Mouse (Mus musculus) WW6 (cell line): ENCODE data around the gene Aig1.

Source experiments
- DNase-seq: peaks from one replicate; pipeline ENCODE4 v3.0.0-alpha.2; 2013; ENCODE audit warnings: low read depth, low spot score

Gene Aig1

DNA sequence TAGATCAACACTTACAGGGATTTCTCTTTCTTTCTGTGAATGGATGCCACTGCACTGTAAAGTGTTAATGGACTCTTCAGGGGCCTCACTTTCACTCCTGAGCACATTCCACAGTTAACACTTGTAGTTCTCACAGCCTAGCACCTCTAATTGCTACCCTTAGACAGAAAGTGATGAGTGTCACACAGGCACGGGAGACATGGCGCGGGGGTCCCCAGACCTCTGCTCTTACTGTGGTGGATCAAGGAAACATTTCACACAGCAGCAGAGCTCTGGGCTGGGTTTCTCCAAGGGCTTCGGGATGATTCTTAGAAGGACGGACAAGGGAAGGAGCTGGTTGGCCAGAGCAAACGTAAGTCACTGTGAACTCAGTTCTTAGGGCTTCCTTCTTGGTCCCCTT lies 166.1 kb downstream of the Aig1 start:
- DNase-seq: no peak

DNA sequence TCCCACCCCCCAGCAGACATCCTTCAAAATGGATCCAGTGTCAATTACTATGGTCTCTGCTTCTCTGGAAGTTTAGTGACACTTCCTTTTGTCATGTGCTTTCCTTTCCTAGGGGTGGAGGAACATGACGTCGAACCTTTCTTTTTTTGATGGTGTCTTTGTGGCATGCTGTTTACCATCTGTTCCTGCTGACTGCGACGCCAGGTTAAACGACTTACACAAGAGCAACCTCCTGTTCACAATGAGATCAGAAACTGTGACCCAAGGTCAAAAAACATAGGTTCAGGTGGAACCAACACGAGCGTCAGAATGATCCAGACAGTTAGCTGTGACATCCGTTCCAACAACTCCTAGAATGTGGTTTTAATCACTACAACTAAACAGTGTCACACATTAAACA lies 166.7 kb downstream of the Aig1 start:
- DNase-seq: no peak

DNA sequence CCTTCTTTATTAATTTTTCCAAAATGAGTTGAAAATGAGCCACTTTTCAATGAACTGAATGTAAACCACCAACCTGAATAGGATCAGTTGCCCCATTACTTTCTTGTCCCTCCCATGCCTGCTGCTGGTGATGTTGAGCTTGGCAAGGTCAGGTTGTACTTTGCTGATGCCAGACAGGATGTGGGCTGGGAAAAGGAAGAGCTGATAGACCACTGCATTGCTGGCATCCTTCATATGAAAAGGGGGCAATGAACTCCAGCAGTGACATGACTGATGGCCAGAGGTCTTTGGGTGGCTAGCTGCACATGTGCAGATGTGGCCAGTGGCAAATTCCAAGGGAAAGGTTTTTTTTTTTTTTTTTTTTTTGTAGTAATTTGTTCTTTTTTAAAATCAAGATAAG lies 172.5 kb downstream of the Aig1 start:
- DNase-seq: no peak

DNA sequence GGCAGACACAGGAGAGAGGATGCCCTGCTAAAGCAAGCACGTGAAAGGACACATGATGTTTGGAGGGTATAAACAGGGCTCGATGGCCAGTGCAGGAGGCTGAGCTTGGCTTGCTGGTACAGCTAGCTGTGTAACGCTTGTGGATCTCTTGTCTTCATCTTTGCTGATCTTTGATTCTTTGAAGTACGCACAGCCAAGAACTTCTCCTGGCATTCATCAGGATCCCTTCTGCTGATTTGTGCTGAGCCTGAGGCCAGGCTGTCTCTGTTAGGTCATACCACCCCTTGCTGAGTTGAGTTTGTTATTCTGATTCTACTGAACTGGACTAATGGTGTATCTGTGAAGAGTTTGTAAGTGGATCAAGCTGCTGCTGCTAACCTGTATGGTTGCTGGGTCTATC lies 175.5 kb downstream of the Aig1 start:
- DNase-seq: no peak

DNA sequence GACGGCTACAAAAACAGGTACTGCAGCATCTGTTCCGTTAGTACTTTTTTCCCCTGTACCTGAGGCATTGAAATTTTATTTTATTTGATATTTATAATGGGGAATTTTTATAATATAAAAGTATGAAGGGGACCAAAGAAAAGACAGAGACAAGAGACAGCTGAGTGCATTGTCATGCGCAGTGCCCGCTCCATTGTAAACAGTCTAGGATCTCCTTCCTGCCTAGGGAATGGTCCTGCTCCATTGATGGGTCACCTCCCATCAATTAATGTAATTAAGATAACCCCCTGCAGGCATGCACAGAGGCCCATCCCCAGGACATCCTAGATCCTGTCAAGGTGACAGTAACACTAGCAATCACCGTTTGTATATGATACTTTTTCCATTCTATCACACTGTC lies 178.0 kb downstream of the Aig1 start:
- DNase-seq: no peak

DNA sequence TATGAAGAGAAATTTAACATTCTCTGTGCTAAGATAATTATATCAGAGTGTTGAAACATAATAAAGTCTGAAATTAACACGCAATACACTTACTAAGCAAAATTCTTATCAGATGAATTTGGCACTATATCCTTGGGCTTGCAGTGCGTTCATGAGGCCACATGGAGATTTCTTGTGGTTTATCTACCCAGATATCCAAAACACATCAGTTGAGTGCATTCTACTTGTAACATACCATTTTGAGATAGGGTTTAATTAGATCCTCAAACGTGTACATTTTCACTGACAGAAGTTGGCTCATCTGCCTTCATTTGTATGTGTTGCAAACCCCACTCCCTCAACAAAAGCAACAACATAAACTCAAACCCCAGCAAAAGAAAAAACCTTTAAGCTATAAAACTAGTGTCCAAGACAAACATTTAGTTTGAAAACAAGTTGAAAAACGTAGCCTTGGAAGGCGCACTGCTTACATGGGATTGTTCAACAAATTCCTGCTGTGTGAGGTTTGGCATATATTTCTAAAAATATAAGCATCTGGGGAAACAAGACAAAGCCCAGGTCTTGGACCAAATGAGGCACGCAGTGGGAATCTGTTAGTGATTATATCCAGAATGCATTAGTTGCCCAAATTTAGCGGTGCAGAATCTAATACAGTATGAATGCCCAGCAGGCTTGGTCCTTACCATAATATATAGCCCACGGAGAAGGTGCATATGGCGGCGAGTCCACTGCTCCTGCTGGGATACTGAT lies 178.8 kb downstream of the Aig1 start:
- DNase-seq: no peak

DNA sequence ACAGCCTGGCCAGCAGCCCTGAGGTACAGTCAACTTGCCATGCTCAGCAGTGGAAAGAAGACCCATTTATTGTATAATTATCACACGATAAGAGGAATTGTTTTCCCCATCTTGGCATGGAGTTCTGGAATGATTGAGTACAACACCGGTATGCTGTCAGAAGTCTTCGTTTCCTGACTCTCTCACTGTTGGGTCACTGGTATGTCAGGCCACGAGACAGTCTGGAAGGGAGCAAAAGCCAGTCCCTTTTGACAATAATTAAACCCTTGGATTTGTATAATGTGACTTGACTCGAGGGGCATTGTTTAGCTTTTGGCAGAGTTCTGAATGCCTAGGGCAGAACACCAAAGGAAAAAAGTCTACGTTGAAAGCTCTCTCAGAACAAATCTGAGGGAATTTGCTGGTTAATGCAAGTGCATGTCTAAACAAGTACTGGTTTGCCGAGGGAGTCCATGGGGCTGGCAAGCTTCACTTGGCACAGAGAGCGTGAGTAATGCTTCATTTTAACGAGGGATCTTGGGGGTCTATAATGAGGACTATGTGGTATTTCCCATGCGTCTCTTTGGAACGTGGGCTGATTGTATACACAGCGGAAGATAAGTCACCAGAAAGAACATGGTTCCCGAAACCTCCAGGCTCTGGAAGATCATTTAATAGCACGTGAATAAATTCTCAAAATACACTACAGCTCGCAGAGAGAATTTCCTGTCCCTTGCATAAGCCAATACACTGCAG lies 180.2 kb downstream of the Aig1 start:
- no peak for DNase-seq

DNA sequence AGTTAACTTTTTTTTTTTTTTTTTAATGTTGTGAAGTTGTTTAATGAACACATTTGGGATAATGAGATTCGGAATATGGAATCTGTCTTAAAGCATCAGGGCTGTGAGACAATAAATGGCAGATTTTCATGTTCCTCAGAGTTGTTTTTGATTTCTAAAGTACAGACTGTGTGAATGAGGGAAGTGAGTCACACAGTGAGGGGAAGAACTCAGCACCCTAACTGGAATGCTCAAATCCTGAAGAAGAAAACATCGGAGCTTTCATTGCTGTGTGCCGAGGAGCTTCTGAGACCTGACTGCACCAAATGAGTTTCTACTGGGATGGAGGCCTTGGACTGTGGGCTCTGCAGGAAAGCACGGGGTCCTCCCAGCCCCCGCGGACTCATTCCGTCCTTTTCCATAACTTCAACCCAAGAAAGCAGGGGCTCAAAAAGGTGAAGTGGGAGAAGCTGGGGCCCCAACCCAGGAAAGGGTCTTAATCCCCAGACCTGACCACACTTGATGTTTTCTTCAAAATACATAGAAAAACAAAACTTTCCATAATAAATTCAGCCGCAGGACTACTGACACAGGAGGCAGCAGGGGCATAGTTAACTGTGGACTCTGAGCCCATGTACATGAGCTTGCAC lies 181.5 kb downstream of the Aig1 start:
- DNase-seq: no peak

DNA sequence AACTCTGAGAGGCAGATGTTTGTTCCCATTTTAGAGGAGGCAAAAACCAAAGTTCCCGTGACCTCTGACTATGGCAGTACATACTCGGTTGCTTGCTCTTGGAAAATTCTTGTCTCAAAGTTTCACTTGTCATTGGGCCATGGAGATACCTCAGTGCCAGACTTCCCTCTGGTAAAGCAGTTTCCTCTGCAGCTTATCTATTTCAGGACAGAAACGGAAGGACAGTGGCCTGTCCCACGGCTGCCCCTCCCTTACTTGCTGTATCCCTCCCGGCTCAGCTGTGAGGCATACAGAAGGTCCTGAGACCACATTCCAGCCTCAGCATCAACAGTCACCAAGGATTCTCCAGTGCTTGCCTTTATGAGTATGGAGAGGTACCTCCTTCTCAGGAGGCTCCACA lies 182.7 kb downstream of the Aig1 start:
- no peak for DNase-seq

DNA sequence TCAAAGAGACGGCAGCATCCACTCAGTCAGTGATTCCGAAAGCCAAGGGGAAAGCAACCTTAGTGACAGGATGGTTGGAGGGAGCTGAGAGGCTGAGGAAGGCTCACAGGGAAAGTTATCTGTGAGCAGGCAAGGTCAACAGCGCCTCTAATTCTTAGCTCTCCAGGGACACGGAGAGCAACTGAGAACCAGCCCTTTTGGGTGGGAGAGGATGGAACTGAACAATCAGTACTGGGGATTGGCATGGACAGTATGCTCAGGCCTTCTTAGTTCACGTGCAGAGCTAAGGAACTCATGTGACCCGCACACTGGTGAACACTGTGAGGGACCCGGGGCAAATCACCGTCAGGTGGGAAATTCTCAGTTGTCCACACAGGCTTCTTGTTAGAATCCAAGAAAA lies 183.4 kb downstream of the Aig1 start:
- DNase-seq: no peak

DNA sequence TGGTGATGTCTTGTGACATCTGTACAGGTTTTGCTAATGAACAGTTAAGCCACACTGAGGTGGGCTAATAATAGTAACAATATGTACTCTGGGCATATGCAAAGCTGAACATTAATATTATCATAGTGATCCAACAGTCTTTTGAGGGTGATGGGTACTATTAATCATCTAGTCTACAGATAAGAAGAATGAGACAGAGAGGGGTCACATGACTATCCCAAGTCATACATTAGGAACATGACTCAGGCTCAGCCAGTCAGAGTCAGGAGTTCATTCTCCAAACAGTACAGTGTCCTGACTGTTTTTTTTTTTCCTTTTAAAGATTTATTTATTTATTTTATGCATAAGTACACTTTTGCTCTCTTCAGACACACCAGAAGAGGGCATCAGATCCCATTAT lies 184.3 kb downstream of the Aig1 start:
- DNase-seq: no peak

DNA sequence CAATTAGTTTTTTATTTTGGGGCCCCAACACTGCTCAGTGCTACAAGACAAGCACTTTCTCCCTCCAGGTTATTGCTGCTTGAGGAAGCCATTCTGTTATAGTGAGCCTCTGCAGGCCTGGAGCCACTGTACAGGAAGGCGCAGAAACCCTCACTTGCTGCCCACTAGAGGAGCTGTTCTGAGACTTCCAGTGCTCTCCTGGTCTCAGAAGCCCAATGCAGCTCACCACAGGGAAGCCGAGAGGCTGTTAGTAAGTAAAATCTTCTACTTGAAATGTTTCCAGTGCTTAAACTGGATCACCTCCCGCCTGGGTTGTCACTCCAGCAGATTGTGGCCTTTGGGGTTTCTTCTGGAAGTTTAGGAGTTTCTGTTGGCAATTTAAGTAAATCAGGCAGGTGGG lies 186.2 kb downstream of the Aig1 start:
- DNase-seq: no peak

DNA sequence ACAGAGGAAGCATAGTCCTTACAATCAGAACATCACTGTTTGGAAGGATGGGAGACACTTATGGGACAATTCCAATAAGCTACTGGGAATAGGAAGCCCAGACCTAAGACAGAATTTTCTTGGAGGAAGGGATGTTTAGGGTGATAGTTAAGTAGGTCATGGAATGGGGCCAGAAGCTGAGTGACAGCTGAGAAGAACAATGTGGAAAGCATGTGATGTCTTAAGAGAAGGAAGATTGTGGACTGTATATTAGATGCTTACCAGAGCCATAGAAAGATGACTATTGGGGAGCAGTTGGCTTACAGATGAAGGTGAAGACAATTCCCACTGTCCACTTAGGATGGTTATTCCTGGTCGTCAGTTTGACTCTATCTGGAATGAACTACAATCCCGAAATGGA lies 191.3 kb downstream of the Aig1 start:
- no peak for DNase-seq

DNA sequence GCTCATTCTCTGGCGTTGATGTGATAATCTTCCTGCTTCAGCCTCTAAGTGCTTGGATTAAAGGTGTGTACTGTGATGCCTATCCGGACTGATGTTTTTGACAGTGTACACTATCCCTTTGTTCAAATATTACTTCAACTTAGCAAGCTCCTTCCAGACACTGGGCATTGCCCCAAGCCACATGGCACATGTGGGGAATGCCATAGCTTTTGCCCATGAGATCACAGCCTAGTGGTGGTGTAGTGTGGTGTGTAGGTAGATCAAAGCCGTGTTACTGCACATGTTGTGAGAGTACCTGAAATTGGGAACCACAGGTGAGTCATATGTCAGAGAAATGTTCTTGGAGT lies 193.8 kb downstream of the Aig1 start:
- no peak for DNase-seq

DNA sequence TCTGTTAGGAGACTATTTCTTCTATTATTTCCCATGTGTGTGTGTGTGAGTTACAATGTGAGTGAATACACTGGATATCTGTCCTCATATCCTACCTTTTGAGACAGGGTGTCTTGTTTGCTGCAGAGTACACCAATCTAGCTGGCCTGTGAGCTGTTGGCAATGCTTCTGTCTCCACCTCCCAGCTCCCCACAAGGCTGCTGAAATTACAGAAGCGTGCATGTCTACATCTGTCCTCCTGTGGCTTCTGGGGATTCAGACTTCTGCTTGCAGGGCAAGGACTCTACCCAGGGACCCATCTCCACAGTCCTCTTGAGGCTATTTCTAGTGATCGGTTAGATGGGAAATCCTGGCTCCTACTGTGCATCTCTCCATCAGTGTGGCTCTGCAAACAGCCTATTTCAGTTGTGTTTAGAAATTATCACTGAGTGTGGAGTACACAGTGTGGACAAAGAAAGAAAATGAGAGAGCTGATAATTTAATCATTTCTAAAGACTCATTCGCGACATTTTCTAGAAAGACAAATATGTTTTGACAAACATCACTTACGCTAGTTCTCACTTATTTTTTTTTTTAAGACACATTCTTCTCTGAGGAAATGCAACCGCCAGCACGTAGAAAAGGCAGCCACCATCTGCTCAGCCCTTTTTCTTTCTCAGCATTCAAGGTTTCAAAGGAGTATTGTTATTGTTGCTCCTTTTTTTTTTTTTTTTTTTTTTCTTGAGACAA lies 194.3 kb downstream of the Aig1 start:
- DNase-seq: no peak

DNA sequence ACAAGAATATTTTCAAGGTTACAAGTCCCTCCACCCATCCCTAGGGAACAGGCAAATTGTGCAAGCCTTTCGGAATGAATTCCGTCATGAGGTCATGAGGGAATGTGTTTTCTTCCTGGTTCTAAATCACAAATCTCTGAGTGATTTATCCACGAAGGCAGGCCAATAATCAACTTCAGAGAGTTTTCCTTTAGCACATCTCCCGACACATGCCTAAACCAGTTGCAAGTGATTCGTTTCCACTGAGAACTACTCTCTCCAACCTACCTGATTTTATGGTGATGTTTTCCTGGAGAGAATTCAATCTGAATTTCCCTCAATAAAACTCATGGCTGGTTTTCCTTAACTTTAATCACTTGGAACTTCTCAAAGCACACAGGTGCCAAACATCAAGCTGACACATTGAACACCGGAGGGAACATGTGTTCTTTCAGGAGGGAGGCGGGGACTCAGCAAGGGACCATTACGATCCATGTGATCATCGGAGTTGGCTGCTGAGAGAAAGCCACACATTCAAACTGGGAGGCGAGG lies 201.5 kb downstream of the Aig1 start:
- no peak for DNase-seq

DNA sequence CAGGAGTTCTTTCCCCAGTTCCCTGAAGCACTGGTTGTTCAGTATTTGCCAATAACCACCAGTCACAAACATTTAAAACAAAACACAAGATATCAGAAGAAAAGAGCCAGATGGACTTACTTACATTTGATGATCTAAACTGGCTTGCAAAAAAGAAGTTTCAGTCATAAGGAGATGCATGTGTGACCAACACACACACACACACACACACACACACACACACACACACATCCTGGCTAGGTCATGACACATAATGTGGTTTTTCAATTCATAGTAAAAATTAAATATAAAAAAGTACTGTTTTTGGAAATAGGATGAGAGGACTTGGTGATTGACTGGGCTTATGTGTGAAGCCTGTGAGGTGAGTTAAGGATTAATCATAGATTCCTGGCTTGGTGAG lies 205.3 kb downstream of the Aig1 start:
- no peak for DNase-seq

DNA sequence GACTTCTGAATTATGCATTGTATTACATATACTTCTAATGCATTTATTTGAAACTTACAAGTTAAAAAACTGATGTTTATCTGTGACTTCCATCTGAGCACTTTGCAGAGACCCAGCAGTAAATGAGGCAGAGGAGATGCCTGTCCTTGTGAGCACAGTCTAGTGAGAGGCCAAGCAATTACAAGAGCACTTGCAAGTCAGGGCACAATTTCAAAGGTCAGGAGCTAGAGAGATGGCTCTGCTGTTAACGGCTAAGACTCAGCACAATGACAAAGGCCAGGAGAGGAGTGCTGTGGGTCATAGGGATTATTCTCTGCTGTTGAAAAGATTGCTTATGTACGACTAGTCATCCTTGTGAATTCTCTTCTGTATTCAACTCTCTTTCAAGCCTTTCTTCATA lies 209.0 kb downstream of the Aig1 start:
- no peak for DNase-seq

DNA sequence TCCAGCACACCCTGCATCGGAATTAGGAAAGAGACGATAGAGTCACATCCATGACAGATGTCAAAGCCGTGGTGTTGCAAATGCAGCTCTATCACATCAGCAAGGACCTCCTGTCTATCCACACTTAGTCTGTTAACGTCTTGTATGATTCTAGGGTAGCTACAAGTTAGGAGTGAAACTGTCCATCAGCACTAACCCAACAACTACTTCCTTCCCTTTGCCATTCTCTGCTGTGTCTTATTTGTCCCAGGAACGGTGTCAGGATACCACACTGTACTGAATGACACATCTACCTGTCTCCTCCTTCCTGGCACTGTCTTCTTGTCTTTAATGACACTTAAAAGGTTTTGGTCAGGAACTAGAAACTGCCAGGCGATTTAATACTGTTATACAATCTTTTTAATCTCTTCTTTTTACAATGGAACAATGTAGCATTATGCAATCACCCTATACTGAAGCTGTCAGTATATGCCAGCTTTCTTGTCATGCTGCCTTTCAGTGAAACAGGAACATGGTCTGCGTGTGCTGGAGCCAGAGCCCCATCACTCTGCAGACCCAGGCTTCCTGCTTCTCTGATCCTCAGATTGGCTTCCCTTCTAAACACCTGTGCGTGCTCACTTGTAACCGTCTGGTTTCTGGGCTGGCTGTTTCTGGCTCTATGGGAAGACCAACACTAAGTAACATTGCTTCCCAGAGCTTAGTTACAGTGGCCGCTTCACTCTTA lies 214.9 kb downstream of the Aig1 start:
- DNase-seq: no peak

DNA sequence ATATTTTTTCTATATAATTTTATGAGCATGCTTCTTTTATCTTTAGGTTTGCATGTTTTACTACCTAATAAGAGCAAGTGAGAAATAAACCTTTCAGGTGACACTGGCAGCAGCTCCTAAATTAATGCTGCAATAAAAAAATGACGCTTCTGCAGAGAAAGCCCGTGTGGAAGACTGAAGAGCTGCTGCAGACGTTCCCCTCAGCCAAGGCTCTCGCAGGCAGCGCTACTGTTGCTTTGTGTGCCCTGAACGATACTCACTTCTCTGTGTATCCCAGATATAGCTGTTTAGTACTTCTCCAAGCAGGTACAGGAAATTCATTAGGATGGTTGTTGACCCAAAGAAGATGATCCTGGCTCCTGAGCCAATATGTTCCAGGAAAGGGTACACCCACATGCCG lies 215.5 kb downstream of the Aig1 start:
- DNase-seq: no peak

DNA sequence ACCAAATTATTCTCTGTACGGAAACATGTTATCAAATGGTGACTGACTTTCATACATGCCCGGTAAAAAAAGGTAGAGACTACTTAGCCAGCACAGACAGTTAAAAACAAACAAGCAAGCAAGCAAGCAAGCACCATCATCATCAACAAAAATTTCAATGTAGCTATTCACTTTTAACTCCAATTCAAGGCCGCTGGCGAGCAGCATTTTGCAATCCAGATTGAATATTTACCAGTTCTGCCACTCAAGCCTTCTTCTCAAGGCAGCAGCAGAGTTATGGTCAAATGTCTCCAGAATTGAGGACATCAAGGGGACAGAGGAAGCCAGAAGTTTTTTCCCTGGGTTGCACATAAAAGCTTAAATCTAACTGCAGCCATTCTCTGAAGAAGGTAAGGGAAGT lies 216.7 kb downstream of the Aig1 start:
- no peak for DNase-seq

DNA sequence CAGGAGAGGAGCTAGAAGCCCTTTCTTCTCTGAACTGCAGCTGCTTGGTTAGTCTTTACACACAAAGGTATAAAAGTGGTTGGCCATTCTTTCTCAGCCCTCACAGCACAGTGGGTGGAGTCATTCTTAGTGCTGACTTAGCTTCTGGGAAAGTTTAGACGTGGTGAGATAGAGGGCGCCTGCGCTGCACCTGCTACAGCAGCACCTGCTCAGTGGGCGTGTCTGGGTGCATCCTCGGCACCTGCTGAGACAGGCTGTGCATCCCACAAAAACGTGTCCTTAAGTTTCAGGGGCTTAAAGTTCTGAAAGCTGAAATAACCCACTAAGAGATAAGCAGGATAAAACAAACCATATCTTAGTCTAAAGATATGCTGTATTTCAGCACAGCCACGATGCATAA lies 227.0 kb downstream of the Aig1 start:
- peak; percentile 24 for DNase-seq
